Mouse (Mus musculus) G1E (cell line): ENCODE data around the gene 1810049J17Rik. TPM values are rescaled to one million over a fixed set of nuclear protein-coding genes. Genes with fewer than 3 reads are reported as not detected.

Source experiments
- ATAC-seq: 2 replicates; pipeline ENCODE4 v1.8.0; 2016; ENCODE audit warnings: mild to moderate bottlenecking; ENCODE audit not compliant: insufficient number of reproducible peaks, poor library complexity, low FRiP score, severe bottlenecking; ENCODE audit errors: extremely low read depth
- DNase-seq: peaks from one replicate; pipeline ENCODE4 v3.0.0; 2012; ENCODE audit warnings: low spot score
- H3K27me3 ChIP-seq: 2 replicates; pipeline ENCODE4 v1.6.1; 2012; ENCODE audit warnings: mild to moderate bottlenecking, low read length, inconsistent platforms; ENCODE audit not compliant: insufficient read depth
- H3K36me3 ChIP-seq: replicated peaks from 2 replicates; pipeline ENCODE3; 2012; ENCODE audit warnings: mild to moderate bottlenecking, inconsistent platforms
- H3K4me1 ChIP-seq: 2 replicates; pipeline ENCODE4 v1.6.1; 2012; ENCODE audit warnings: low read depth, low read length, inconsistent platforms, mixed read lengths; ENCODE audit not compliant: insufficient read depth
- H3K4me3 ChIP-seq: 2 replicates; pipeline ENCODE4 v1.5.1; 2012; ENCODE audit warnings: low read depth, mild to moderate bottlenecking, inconsistent platforms, low read length, moderate library complexity, mixed read lengths
- H3K9me3 ChIP-seq: replicated peaks from 2 replicates; pipeline ENCODE4 v1.6.1; 2012; ENCODE audit warnings: inconsistent platforms
- CTCF ChIP-seq: IDR thresholded peaks from 2 replicates; pipeline ENCODE4 v1.5.1; 2012; ENCODE audit warnings: low read depth, low read length, inconsistent platforms, mixed read lengths
- GATA1 ChIP-seq: IDR thresholded peaks from 2 replicates; pipeline ENCODE4 v1.6.1; 2012; ENCODE audit warnings: borderline replicate concordance, low read length, inconsistent platforms, mixed read lengths
- GATA2 ChIP-seq: IDR thresholded peaks from 2 replicates; pipeline ENCODE4 v1.6.1; 2012; ENCODE audit warnings: low read depth, low read length, inconsistent platforms, borderline replicate concordance
- POLR2AphosphoS5 ChIP-seq: IDR thresholded peaks from 2 replicates; pipeline ENCODE4 v1.6.1; 2012; ENCODE audit warnings: low read depth, low read length, inconsistent platforms; ENCODE audit not compliant: insufficient replicate concordance
- TAL1 ChIP-seq: conservative IDR thresholded peaks from 2 replicates; pipeline ENCODE4 v1.6.1; 2012; ENCODE audit warnings: low read depth, low read length, inconsistent platforms, mixed read lengths
- polyA plus RNA-seq: library from polyadenylated mRNA; stranded (reverse); fragments of >175 nt; gene quantifications from 2 replicates; pipeline ENCODE4 v1.2.3, GENCODE M21; 2012
- total RNA-seq, 2 experiments: library from RNA; stranded (forward) in 1 of 2; stranded (reverse) in 1 of 2; fragments of 200-1000 nt in 1 of 2; fragments of >200 nt in 1 of 2; fragmentation: Nextera tagmentation in 1 of 2; gene quantifications; 2 replicates each; pipeline ENCODE4 v1.2.3; 2014 to 2017

1810049J17Rik gene
- total and polyA plus RNA-seq, 3 experiments = 0.36 to 0.38 TPM; not detected in 1

GRCm38 (mm10) chr15:12334381-12334780 lies 12.7 kb upstream of the 1810049J17Rik start:
- Histone ChIP-seq H3K4me3 (no peak overlapping the region), H3K9me3 (no peaks in the 10 kb centered on the region), H3K4me1 (peaks cover 83% of the 10 kb centered on the region), H3K36me3 (peaks cover 42% of the 10 kb centered on the region), H3K27me3 (no peaks in the 10 kb centered on the region)
- no peak for ATAC-seq
- DNase-seq = no peak
- no peak for TF ChIP-seq GATA2
- TF ChIP-seq CTCF = no peak
- TF ChIP-seq POLR2AphosphoS5 = no peak
- TF ChIP-seq TAL1 = no peak
- TF ChIP-seq GATA1 = no peak

GRCm38 (mm10) chr15:12331300-12331699 lies 9.6 kb upstream of the 1810049J17Rik start:
- H3K27me3 ChIP-seq = no peaks in the 10 kb centered on the region
- TF ChIP-seq CTCF (no peak), GATA2 (no peak), TAL1 (no peak), POLR2AphosphoS5 (no peak), GATA1 (no peak)
- no peak for ATAC-seq

GRCm38 (mm10) chr15:12330892-12331291 lies 9.2 kb upstream of the 1810049J17Rik start:
- peaks cover 73% of the 10 kb centered on the region for H3K4me1 ChIP-seq
- ATAC-seq = no peak
- H3K4me3 ChIP-seq = no peak overlapping the region
- no peaks in the 10 kb centered on the region for H3K9me3 ChIP-seq
- DNase-seq = no peak
- H3K36me3 ChIP-seq = peaks cover 61% of the 10 kb centered on the region
- H3K27me3 ChIP-seq = no peaks in the 10 kb centered on the region
- no peak for TF ChIP-seq GATA1

More at GRCm38 (mm10) chr15:12331300-12331699, 9.6 kb upstream of the 1810049J17Rik start:
- Histone ChIP-seq H3K9me3 (no peaks in the 10 kb centered on the region), H3K4me1 (peaks cover 72% of the 10 kb centered on the region), H3K36me3 (peaks cover 58% of the 10 kb centered on the region), H3K4me3 (no peak overlapping the region)
- DNase-seq = no peak

GRCm38 (mm10) chr15:12330389-12330788 lies 8.7 kb upstream of the 1810049J17Rik start:
- peaks cover 66% of the 10 kb centered on the region for H3K36me3 ChIP-seq
- no peaks in the 10 kb centered on the region for H3K27me3 ChIP-seq
- no peaks in the 10 kb centered on the region for H3K9me3 ChIP-seq
- peaks cover 75% of the 10 kb centered on the region for H3K4me1 ChIP-seq
- TF ChIP-seq GATA2 (no peak), CTCF (no peak), TAL1 (no peak), POLR2AphosphoS5 (no peak), GATA1 (no peak)
- DNase-seq = no peak
- no peak for ATAC-seq
- no peak overlapping the region for H3K4me3 ChIP-seq

- H3K4me1 ChIP-seq = peaks cover 46% of the 10 kb centered on the region
- no peak for DNase-seq
- no peaks in the 10 kb centered on the region for H3K9me3 ChIP-seq
- no peak for ATAC-seq
- no peak for TF ChIP-seq CTCF
- no peak for TF ChIP-seq TAL1
- TF ChIP-seq GATA2 = no peak
- no peak for TF ChIP-seq POLR2AphosphoS5
- TF ChIP-seq GATA1 = no peak
- H3K36me3 ChIP-seq = peaks cover 40% of the 10 kb centered on the region
- H3K4me3 ChIP-seq = peak overlapping the region; percentile 49; the same call in 1 of the 2 replicates
- H3K27me3 ChIP-seq = no peaks in the 10 kb centered on the region
Observed at GRCm38 (mm10) chr15:12324326-12324725, 2.6 kb upstream of the 1810049J17Rik start.

- TF ChIP-seq GATA2 = no peak
- no peak for TF ChIP-seq POLR2AphosphoS5
- no peak for TF ChIP-seq GATA1
- TF ChIP-seq TAL1 = no peak
- TF ChIP-seq CTCF = no peak
- peak overlapping the region; percentile 99 for H3K4me3 ChIP-seq
- H3K27me3 ChIP-seq = no peaks in the 10 kb centered on the region
- H3K36me3 ChIP-seq = peaks cover 28% of the 10 kb centered on the region
- no peaks in the 10 kb centered on the region for H3K9me3 ChIP-seq
- ATAC-seq (no peak), DNase-seq (no peak)
- peaks cover 52% of the 10 kb centered on the region for H3K4me1 ChIP-seq
Observed at GRCm38 (mm10) chr15:12322676-12323402, 1.1 kb upstream of the 1810049J17Rik start.
